Mouse (Mus musculus) activated CD4-positive, CD25-positive, alpha-beta regulatory T cell, adult 4 months (primary cell): ENCODE results near the gene Tecpr2. TPM values are rescaled to one million over a fixed set of nuclear protein-coding genes. Genes with fewer than 3 reads are reported as not detected.

Source experiments
- ATAC-seq: one replicate; pipeline ENCODE4 v1.8.0; 2017
- polyA plus RNA-seq, 2 experiments: library from polyadenylated mRNA; unstranded; fragments of 100-300 nt; shearing (Covaris generic); gene quantifications; one replicate each; pipeline ENCODE4 v1.2.1; 2017

The Tecpr2 gene
- polyA plus RNA-seq, 2 experiments from 2014 or later = 0.61 to 1.2 TPM

GRCm38 (mm10) chr12:111009615-111010257 is 120.7 kb downstream of the Tecpr2 start:
- no peak for ATAC-seq

GRCm38 (mm10) chr12:111016807-111017206 is 127.7 kb downstream of the Tecpr2 start:
- ATAC-seq = no peak

GRCm38 (mm10) chr12:111018068-111018467 is 129.0 kb downstream of the Tecpr2 start:
- ATAC-seq = no peak

- ATAC-seq = no peak
These were observed 130.0 kb downstream of the Tecpr2 start for GRCm38 (mm10) chr12:111019086-111019485.

GRCm38 (mm10) chr12:111021138-111021537 is 132.1 kb downstream of the Tecpr2 start:
- no peak for ATAC-seq

GRCm38 (mm10) chr12:111021577-111021976 is 132.5 kb downstream of the Tecpr2 start:
- no peak for ATAC-seq

Other genes with a start within 250 kb of the Tecpr2 start
- gene 1700001K19Rik, start 206.6 kb upstream of the Tecpr2 start, polyA plus RNA-seq = under 1 TPM in 1 of 2 experiments, not detected in 1; 0.58 TPM
- gene Hsp90aa1, start 186.5 kb upstream of the Tecpr2 start, polyA plus RNA-seq = 100 to 1,000 TPM; 163 to 197 TPM
- 10 to 100 TPM; 24.7 to 31.4 TPM for gene Wdr20, start 151.3 kb upstream of the Tecpr2 start, polyA plus RNA-seq
- gene Mok, start 48.3 kb upstream of the Tecpr2 start, polyA plus RNA-seq = under 1 TPM; 0.22 to 0.29 TPM
- gene Zfp839, start 39.0 kb upstream of the Tecpr2 start, polyA plus RNA-seq = 1 to 10 TPM; 1.2 to 2.2 TPM
- 10 to 100 TPM; 34.1 to 38.1 TPM for gene Cinp, start 119 bp upstream of the Tecpr2 start, polyA plus RNA-seq
- 1 to 10 TPM in 1 of 2 experiments, under 1 TPM in 1; 0.74 to 1.2 TPM for gene Ankrd9, start 89.8 kb downstream of the Tecpr2 start, polyA plus RNA-seq
- gene Rcor1, start 150.1 kb downstream of the Tecpr2 start, polyA plus RNA-seq = 10 to 100 TPM; 14.7 to 15.9 TPM